In the genomic region with DNA sequence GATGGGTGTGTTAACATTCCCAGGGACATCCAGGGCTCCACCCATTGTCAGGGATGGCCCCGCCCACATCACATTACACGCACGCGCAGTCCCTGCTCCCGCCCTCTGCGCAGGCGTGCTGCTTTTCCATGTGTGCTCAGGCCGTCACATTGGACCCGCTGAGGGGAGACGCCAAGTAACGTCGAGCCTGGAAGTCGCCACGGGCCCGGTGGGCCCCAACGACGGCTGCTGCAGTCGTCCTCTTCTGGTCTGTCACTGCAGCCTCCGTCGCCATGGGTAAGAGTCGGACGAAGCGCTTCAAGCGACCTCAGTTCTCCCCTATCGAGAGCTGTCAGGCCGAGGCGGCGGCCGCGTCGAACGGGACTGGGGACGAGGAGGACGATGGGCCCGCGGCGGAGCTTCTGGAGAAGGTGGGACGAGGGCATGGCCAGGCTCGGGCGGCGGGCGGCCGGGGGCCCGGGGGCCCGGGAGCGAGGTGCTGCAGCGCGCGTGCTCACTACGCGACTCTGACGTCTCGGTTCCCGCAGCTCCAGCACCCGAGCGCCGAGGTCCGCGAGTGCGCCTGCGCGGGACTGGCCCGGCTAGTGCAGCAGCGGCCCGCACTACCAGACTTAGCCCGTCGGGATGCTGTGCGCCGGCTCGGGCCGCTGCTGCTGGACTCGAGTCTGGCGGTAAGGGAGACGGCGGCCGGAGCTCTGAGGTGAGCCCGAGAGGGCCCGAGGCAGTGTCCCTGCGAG, we compare ENCODE assay signal across 8 mouse cellular contexts. TPM values are rescaled to one million over a fixed set of nuclear protein-coding genes. Genes with fewer than 3 reads are reported as not detected.
DNase-seq lines count a peak whose midpoint lies in the region; ATAC-seq lines count a peak whose summit lies in the region.

A gene (plus strand): TSS at position 108 of the 737 bp plus-strand sequence.

- H3K4me1 ChIP-seq in hindbrain, embryonic 16.5 days (ENCODE audit: control insufficient read depth, insufficient read depth, low read depth, low read length) = peaks cover 11% of the 10 kb centered on the region

- H3K9ac ChIP-seq in hindbrain, embryonic 16.5 days (ENCODE audit: low read depth, low read length) = peak within 1 kb of the TSS; percentile 91

- H3K36me3 ChIP-seq in hindbrain, embryonic 16.5 days (ENCODE audit: control insufficient read depth, insufficient read depth, low read length) = peaks cover 14% of the 10 kb centered on the region
- H3K36me3 ChIP-seq in macrophage (ENCODE audit: inconsistent target) = peaks cover 13% of the 10 kb centered on the region; the same call in 1 of the 2 replicates

- WGBS in hindbrain, embryonic 16.5 days = under 1% methylated on average over 78 of the region's 79 CpGs
- WGBS in macrophage (ENCODE audit: missing documents) = under 1% methylated on average over 76 of the region's 79 CpGs

- peak; percentile 97 for ATAC-seq in hindbrain, embryonic 16.5 days

- peaks cover 23% of the 10 kb centered on the region for H3K79me2 ChIP-seq in macrophage (ENCODE audit: inconsistent target)

- DNase-seq in T-cell, adult 2 months (ENCODE audit: low spot score) = peak; percentile 84
- peak; percentile 94 to 96 for DNase-seq in cerebellum, postnatal 36 days
- DNase-seq in gastrocnemius, adult 18-20 months (ENCODE audit: low spot score) = peak; percentile 97
- peak; percentile 95 to 96 for DNase-seq in left cerebral cortex, adult 18-20 months (ENCODE audit: low spot score in 2 of 2)
- peak; percentile 97 for DNase-seq in right cerebral cortex, adult 18-20 months
- peak; percentile 78 for DNase-seq in urinary bladder, postnatal 10 days (ENCODE audit: low spot score)

- peak within 1 kb of the TSS; percentile 89 for H3K4me2 ChIP-seq in hindbrain, embryonic 16.5 days (ENCODE audit: low read length)

- H3K9me3 ChIP-seq in hindbrain, embryonic 16.5 days (ENCODE audit: control insufficient read depth, low read length) = no peaks in the 10 kb centered on the region

- H3K27ac ChIP-seq in hindbrain, embryonic 16.5 days (ENCODE audit: low read depth, low read length) = peak within 1 kb of the TSS; percentile 98
- no peak within 1 kb of the TSS for H3K27ac ChIP-seq in macrophage

- H3K4me3 ChIP-seq in hindbrain, embryonic 16.5 days (ENCODE audit: low read length) = peak within 1 kb of the TSS; percentile 96
- peak within 1 kb of the TSS; percentile 49 for H3K4me3 ChIP-seq in macrophage (ENCODE audit: inconsistent target)

- no peaks in the 10 kb centered on the region for H3K27me3 ChIP-seq in hindbrain, embryonic 16.5 days (replicated peaks; ENCODE audit: control insufficient read depth, insufficient read depth, low read length)

RNA-seq across cellular contexts. Expression of the gene that starts here (rescaled TPM):
- 10 to 100 TPM; 29.7 to 30.2 TPM for total RNA-seq in gastrocnemius, adult 18-20 months (2021)
- 34.2 and 37.7 TPM in 2 replicates for polyA plus RNA-seq in hindbrain, embryonic 16.5 days (2015; fragmentation: Nextera tagmentation; extraction: Ambion mirVana)
- total RNA-seq in left cerebral cortex, adult 18-20 months (2021) = 10 to 100 TPM; 26.5 to 27.1 TPM
- total RNA-seq in macrophage (2018; cell fraction: chromatin; rRNA removed) = 10 to 100 TPM in 23 of 26 experiments, 1 to 10 TPM in 3; 6.6 to 45.9 (median 21.6) TPM
- 10 to 100 TPM in 25 of 26 experiments, 1 to 10 TPM in 1; 9.7 to 18.5 (median 15.4) TPM for total RNA-seq in macrophage (2018; cell fraction: cytosol; rRNA removed)
- 10 to 100 TPM in 21 of 26 experiments, 1 to 10 TPM in 5; 5.9 to 55.5 (median 15.8) TPM for total RNA-seq in macrophage (2018; cell fraction: nucleus; rRNA removed)
- polyA plus RNA-seq in macrophage (2018) = 10.9 to 28.0 TPM (median 12.5 TPM) in 3 replicates
